Mouse (Mus musculus) subcutaneous adipose tissue, adult 2 months (tissue): ENCODE data around the gene Pam16. TPM values are rescaled to one million over a fixed set of nuclear protein-coding genes. Genes with fewer than 3 reads are reported as not detected.

Source experiments
- polyA plus RNA-seq: library from polyadenylated mRNA; depleted of rRNA; stranded (reverse); fragments of >200 nt; gene quantifications from 2 replicates; pipeline ENCODE4 v1.2.3, GENCODE M21; 2012; ENCODE audit warnings: low replicate concordance; rRNA removed

Gene Pam16
- 13.9 and 23.4 TPM in 2 replicates for polyA plus RNA-seq

GRCm38 (mm10) chr16:4624481-4625110 lies at the start of gene Pam16:
Gene Pam16 (minus strand): TSS chr16:4624988.

DNA sequence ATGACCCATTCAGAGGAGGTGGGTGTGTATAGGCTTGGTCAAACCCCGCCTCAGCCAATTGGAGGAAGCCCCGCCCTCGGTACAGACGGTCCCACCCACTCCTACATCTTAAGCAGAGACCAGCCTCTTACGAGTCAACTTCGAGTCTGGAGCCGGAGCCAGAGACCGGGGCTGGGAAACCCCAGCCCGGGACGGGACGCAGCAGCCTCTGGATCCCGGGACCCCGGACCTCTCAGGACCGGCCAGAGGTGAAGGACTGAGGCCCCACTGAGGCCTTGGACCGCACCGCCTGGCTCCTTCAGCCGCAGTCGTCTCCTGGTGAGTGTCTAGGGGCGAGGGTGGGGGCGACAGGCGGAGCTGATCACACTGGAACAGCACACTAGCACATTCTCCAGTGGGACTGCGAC lies 15.0 kb upstream of the Pam16 start, which contains the start of the genes Vasn and Dnaja3:
Gene Vasn (plus strand): TSS at position 111 of the 407 bp plus-strand sequence.
Gene Dnaja3 (plus strand): TSS at position 159 of the 407 bp plus-strand sequence.

DNA sequence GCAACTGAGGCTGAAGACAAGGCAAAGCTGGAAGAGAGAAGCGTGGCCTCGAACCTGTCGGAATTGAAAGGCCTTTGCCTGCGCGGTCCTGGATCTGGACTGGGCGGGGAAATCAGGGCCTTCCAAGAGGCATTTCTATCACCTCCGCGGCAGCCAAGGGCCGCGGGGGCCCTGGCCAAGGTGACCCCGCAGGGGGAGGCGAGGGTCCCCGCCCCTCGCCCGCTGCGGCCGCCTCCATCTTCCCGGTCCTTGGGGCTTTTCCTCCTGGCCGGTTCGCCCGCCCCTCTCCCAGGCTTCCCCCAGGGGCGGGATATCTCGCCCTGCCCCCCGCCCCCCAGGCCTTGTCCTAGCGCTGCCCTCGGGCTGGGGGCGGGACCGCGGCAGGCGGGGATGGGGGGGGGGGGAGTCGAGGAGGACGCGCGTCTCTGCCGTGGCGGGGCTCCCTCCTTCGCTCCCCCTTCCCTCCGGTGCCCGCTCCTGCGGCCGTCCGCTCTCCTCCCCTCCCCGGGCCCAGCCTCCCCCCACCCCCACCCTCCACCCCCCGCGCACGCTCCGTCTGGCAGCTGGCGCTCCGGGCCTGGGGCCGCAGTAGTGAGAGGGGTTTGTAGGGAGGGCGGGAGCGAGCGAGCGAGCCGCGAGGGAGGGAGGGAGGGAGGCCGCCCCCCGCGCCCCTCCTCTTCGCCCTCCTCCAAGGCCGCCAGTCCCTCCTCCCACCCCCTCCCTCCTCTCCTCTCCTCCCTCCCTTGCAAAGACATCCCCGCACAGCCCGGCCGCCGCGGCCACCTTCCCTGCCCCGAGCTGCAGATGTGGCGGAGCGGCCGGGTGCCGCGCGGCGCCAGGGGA lies 30.6 kb downstream of the Pam16 start, which contains the start of gene Glis2:
Gene Glis2 (plus strand): TSS at position 743 of the 843 bp plus-strand sequence.

Other genes with a start within 250 kb of the Pam16 start
- gene Adcy9, start 204.5 kb downstream of the Pam16 start, polyA plus RNA-seq, result 9.9 and 13.3 TPM in 2 replicates
- 6.5 and 7.3 TPM in 2 replicates for gene Srl, start 83.2 kb downstream of the Pam16 start, polyA plus RNA-seq
- gene Tfap4, start 65.1 kb downstream of the Pam16 start, polyA plus RNA-seq, result 4.9 and 16.0 TPM in 2 replicates
- 22.3 and 54.0 TPM in 2 replicates for gene Glis2, start 30.3 kb downstream of the Pam16 start, polyA plus RNA-seq
- 41.7 and 46.7 TPM in 2 replicates for gene Vasn, start 15.0 kb upstream of the Pam16 start, polyA plus RNA-seq
- 39.1 and 49.0 TPM in 2 replicates for gene Dnaja3, start 15.0 kb upstream of the Pam16 start, polyA plus RNA-seq
- 54.8 and 56.0 TPM in 2 replicates for gene Coro7, start 54.8 kb upstream of the Pam16 start, polyA plus RNA-seq
- gene Nmral1, start 94.4 kb upstream of the Pam16 start, polyA plus RNA-seq, result 11.5 and 16.7 TPM in 2 replicates
- 44.2 and 52.6 TPM in 2 replicates for gene Hmox2, start 101.4 kb upstream of the Pam16 start, polyA plus RNA-seq
- 88.3 and 114 TPM in 2 replicates for gene Cdip1, start 165.3 kb upstream of the Pam16 start, polyA plus RNA-seq
- gene 4930562C15Rik, start 210.4 kb upstream of the Pam16 start, polyA plus RNA-seq, result not detected in 2 replicates